Mouse (Mus musculus) midbrain, embryonic 11.5 days (tissue): ENCODE results near the gene Nkpd1. TPM values are rescaled to one million over a fixed set of nuclear protein-coding genes. Genes with fewer than 3 reads are reported as not detected.

ENCODE experiments used
- ATAC-seq: fragments of 200-750 bp; cut with Nextera tagmentation; 2 replicates; pipeline ENCODE4 v1.8.0; 2017; ENCODE audit warnings: moderate TSS enrichment, moderate library complexity; ENCODE audit not compliant: low FRiP score
- DNase-seq: peaks from one replicate; pipeline ENCODE4 v3.0.0; 2015; ENCODE audit warnings: low spot score; ENCODE audit errors: missing footprints
- H3K27ac ChIP-seq: fragments of 300-500 bp; sonication (generic); 2 replicates; pipeline ENCODE4 v1.5.1; 2014; ENCODE audit warnings: low read depth, low read length
- H3K27me3 ChIP-seq: fragments of 300-500 bp; sonication (generic); 2 replicates; pipeline ENCODE4 v1.6.1; 2014; ENCODE audit warnings: mild to moderate bottlenecking, low read length, moderate library complexity, mixed read lengths; ENCODE audit not compliant: control insufficient read depth, insufficient read depth
- H3K36me3 ChIP-seq: fragments of 300-500 bp; sonication (generic); 2 replicates; pipeline ENCODE4 v1.6.1; 2014; ENCODE audit warnings: mild to moderate bottlenecking, low read length, moderate library complexity, mixed read lengths; ENCODE audit not compliant: control insufficient read depth, insufficient read depth
- H3K4me1 ChIP-seq: fragments of 300-500 bp; sonication (generic); 2 replicates; pipeline ENCODE4 v1.6.1; 2014; ENCODE audit warnings: low read length; ENCODE audit not compliant: control insufficient read depth, insufficient read depth
- H3K4me2 ChIP-seq: fragments of 300-500 bp; sonication (generic); 2 replicates; pipeline ENCODE4 v1.6.1; 2014; ENCODE audit warnings: mild to moderate bottlenecking, moderate library complexity
- H3K4me3 ChIP-seq: fragments of 300-500 bp; sonication (generic); 2 replicates; pipeline ENCODE4 v1.5.1; 2014; ENCODE audit warnings: low read depth, low read length
- H3K9ac ChIP-seq: fragments of 300-500 bp; sonication (generic); 2 replicates; pipeline ENCODE4 v1.6.1; 2014; ENCODE audit warnings: low read length
- H3K9me3 ChIP-seq: fragments of 300-500 bp; sonication (generic); 2 replicates; pipeline ENCODE4 v1.6.1; 2016; ENCODE audit warnings: low read length; ENCODE audit not compliant: control insufficient read depth
- WGBS: fragments of 180-500 bp; shearing (Covaris S2); extraction: QIAGEN DNeasy Blood & Tissue Kit; methylation state at CpG from one replicate; pipeline ENCODE4 v1.1.7; 2014; 5-methylcytosine and 5-hydroxymethylcytosine counted together
- polyA plus RNA-seq: library from polyadenylated mRNA; unstranded; fragments of >200 nt; fragmentation: Nextera tagmentation; extraction: Ambion mirVana; gene quantifications from 2 replicates; pipeline ENCODE4 v1.2.1, GENCODE M21; 2014

The Nkpd1 gene
- polyA plus RNA-seq, 1 experiment from 2014 or later: not detected

GRCm38 (mm10) chr7:19531077-19531476 lies 13.4 kb downstream of the Nkpd1 start:
- Histone ChIP-seq H3K27ac (no peak overlapping the region), H3K27me3 (no peaks in the 10 kb centered on the region), H3K9ac (no peak overlapping the region), H3K9me3 (no peaks in the 10 kb centered on the region), H3K4me1 (no peaks in the 10 kb centered on the region), H3K4me3 (no peak overlapping the region), H3K36me3 (peaks cover 21% of the 10 kb centered on the region; the same call in 1 of the 2 replicates), H3K4me2 (no peak overlapping the region)
- no peak for ATAC-seq
- DNase-seq: no peak
- WGBS: 74% methylated on average over 10 of the region's 10 CpGs

DNA sequence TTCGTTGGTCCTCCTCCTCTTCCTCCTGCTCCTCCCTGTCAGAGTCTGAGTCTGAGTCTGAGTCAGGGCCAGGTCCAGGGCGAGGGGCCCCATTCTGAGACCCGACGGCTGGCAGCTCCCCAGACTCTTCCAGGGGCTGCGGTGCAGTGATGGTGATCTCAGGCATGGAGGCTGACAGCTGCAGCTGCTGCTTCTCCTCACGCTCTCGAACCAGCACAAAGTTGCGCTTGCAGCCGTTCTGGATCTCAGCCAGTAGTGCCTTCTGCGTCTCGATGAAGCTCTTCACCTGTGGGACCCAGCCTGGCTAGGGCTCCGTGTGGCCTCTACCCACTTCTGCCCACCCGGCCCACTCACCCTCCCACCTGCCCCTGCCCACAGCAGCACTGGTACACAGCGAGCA lies 14.6 kb downstream of the Nkpd1 start:
- Histone ChIP-seq H3K27me3 (no peaks in the 10 kb centered on the region), H3K9ac (no peak overlapping the region), H3K4me1 (no peaks in the 10 kb centered on the region), H3K9me3 (no peaks in the 10 kb centered on the region), H3K27ac (no peak overlapping the region), H3K4me3 (no peak overlapping the region), H3K36me3 (peaks cover 21% of the 10 kb centered on the region; the same call in 1 of the 2 replicates), H3K4me2 (no peak overlapping the region)
- ATAC-seq (no peak), DNase-seq (no peak)
- 93% methylated on average over 14 of the region's 14 CpGs for WGBS

DNA sequence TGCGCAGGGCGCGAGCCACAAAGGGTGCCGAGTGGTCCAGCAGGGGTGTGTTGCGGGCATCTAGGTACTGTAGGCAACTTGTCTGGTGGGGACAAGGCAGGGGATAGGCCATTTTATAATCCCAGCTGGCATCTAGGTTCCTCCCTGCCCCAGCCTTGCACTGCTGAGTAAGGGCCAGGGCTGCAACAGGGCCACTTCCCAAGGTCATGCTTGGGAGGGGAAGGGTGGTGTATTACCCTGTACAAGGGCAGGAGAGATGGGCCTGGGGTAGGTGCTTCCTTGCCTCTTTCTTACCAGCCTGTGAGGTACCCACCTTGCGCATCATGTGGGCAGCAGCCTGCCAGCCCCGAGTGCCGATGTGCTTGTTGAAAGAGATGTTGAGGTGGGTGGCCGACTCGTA lies 17.0 kb downstream of the Nkpd1 start:
- Histone ChIP-seq H3K4me3 (no peak overlapping the region), H3K36me3 (peaks cover 21% of the 10 kb centered on the region; the same call in 1 of the 2 replicates), H3K9me3 (no peaks in the 10 kb centered on the region), H3K4me1 (no peaks in the 10 kb centered on the region), H3K9ac (no peak overlapping the region), H3K4me2 (no peak overlapping the region), H3K27me3 (no peaks in the 10 kb centered on the region), H3K27ac (no peak overlapping the region)
- WGBS: 97% methylated on average over 10 of the region's 10 CpGs
- DNase-seq (no peak), ATAC-seq (no peak)

GRCm38 (mm10) chr7:19540771-19541566 lies 23.3 kb downstream of the Nkpd1 start:
- Histone ChIP-seq H3K27ac (no peak overlapping the region), H3K4me1 (peaks cover 3% of the 10 kb centered on the region; the same call in 1 of the 2 replicates), H3K36me3 (no peaks in the 10 kb centered on the region), H3K4me3 (no peak overlapping the region), H3K9ac (no peak overlapping the region), H3K4me2 (no peak overlapping the region), H3K27me3 (no peaks in the 10 kb centered on the region), H3K9me3 (no peaks in the 10 kb centered on the region)
- ATAC-seq (no peak), DNase-seq (no peak)
- 95% methylated on average over 2 of the region's 2 CpGs for WGBS

DNA sequence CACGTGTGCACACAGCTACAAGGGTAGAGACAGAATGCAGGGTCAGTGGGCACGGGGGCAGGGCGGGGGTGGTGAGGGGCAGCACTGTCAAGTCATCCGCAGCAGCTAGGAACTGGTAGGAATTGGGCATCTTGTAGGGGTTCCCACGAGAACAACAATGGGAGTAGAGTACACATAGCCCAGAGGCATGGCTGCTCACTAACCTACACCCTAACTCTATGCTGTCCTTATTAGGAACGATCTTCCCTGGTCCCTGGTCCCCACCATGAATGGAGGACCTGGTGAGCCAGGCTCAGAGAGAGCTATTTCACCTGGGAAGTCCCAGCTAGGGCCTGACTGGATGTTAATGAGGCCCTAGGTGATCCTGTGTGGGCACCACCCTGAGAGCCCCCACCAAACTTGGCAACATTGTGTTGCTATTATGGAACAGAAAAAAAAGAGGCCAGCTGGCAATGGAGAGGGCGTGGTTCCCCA lies 24.1 kb downstream of the Nkpd1 start:
- Histone ChIP-seq H3K27ac (no peak overlapping the region), H3K36me3 (no peaks in the 10 kb centered on the region), H3K4me3 (no peak overlapping the region), H3K9ac (no peak overlapping the region), H3K4me1 (peaks cover 3% of the 10 kb centered on the region; the same call in 1 of the 2 replicates), H3K4me2 (no peak overlapping the region), H3K9me3 (no peaks in the 10 kb centered on the region), H3K27me3 (no peaks in the 10 kb centered on the region)
- 80% methylated on average over 7 of the region's 7 CpGs for WGBS
- peak; percentile 5; the same call in 1 of the 2 replicates for ATAC-seq
- no peak for DNase-seq

DNA sequence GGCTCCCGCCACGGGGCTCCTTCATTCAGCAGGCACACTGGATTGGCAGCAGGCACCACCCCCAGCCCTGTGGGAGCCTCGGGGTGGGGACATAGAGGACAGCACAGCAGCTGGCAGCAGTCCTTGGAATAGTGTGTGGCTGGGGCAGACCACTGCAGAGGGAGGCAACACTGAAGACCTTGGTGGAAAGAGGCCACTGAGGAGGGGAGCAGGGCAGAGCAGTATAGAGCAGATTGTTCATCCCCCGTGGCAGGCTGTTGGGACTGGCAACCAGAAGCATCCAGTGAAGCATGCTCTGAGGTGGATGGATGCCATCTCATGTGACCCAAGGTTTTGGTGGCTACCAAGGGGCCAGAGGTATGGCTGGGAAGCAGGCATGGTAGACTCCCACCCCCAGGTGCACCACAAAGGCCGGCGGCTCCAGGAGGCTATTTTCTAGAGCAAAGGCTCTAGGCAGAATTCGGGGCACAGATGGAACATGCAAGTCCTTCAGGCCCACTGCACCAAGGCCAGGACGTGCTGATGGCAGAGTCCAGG lies 24.6 kb downstream of the Nkpd1 start:
- no peaks in the 10 kb centered on the region for H3K36me3 ChIP-seq
- H3K27ac ChIP-seq: no peak overlapping the region
- WGBS: 69% methylated on average over 8 of the region's 8 CpGs
- peak overlapping the region; percentile 16; the same call in 1 of the 2 replicates for H3K9ac ChIP-seq
- ATAC-seq (peak; percentile 42; the same call in 1 of the 2 replicates), DNase-seq (no peak)
- no peak overlapping the region for H3K4me2 ChIP-seq
- H3K27me3 ChIP-seq: no peaks in the 10 kb centered on the region
- no peaks in the 10 kb centered on the region for H3K9me3 ChIP-seq
- H3K4me1 ChIP-seq: peaks cover 3% of the 10 kb centered on the region; the same call in 1 of the 2 replicates
- H3K4me3 ChIP-seq: no peak overlapping the region

- Histone ChIP-seq H3K36me3 (no peaks in the 10 kb centered on the region), H3K4me3 (no peak overlapping the region), H3K27ac (no peak overlapping the region), H3K27me3 (no peaks in the 10 kb centered on the region), H3K9ac (no peak overlapping the region), H3K4me2 (no peak overlapping the region), H3K4me1 (peaks cover 3% of the 10 kb centered on the region; the same call in 1 of the 2 replicates), H3K9me3 (no peaks in the 10 kb centered on the region)
- 58% methylated on average over 6 of the region's 6 CpGs for WGBS
- no peak for ATAC-seq
- no peak for DNase-seq
These were observed 25.9 kb downstream of the Nkpd1 start for GRCm38 (mm10) chr7:19543584-19543983.

DNA sequence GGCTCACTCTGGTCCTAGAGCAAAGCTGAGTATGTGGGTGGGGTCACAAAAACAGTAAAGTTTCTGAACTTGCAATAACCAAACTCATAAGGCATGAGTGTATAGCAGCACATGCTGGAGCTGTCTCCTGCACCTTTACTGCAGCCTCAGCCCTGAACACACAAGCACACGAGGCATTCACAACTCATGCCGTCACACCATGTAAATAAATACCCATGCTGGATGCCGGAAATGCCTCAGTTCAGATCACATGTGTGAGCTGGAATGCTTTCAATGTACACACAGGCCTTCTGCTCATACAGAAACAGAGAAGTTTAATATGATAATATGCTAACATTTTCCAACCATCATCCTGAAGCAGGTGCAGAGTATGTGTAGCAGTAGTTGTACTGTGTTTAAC lies 28.4 kb downstream of the Nkpd1 start:
- H3K36me3 ChIP-seq: no peaks in the 10 kb centered on the region
- no peaks in the 10 kb centered on the region for H3K9me3 ChIP-seq
- DNase-seq (no peak), ATAC-seq (no peak)
- no peak overlapping the region for H3K4me2 ChIP-seq
- no peak overlapping the region for H3K27ac ChIP-seq
- no peak overlapping the region for H3K9ac ChIP-seq
- no peaks in the 10 kb centered on the region for H3K27me3 ChIP-seq
- 80% methylated on average over 3 of the region's 3 CpGs for WGBS
- H3K4me1 ChIP-seq: peaks cover 3% of the 10 kb centered on the region; the same call in 1 of the 2 replicates
- H3K4me3 ChIP-seq: no peak overlapping the region

DNA sequence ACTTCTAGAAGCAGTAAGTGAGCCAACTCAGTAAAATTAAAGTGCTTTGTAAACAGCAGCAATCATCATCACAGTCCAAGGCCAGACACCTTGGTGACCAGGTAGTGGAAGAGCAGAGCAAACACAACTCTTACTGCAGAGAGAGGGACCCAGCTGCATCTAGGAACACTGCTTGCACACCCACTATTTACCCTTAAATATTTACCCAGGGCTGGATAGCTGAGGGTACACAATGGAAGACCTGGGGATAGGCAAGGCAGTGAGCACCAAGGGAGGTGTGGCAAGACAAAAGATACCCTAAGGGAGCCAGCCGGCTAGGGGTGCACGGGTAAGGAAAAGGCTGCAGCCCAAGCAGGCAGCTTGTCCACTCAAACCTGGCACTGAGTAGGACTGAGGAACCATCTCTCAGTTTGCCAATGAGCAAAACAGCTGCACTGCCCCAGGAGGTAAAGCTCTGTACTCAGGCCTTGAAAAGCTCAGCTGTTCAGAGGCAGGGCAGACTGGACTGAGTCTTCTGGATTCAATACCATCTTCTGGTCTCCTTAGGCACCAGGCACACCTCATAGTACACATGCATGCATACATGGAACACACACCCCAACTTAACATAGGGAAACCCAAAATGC lies 29.8 kb downstream of the Nkpd1 start:
- H3K27me3 ChIP-seq: no peaks in the 10 kb centered on the region
- no peak overlapping the region for H3K4me2 ChIP-seq
- H3K9ac ChIP-seq: no peak overlapping the region
- ATAC-seq (no peak), DNase-seq (no peak)
- no peaks in the 10 kb centered on the region for H3K4me1 ChIP-seq
- H3K27ac ChIP-seq: no peak overlapping the region
- WGBS: 71% methylated on average over 2 of the region's 2 CpGs
- no peaks in the 10 kb centered on the region for H3K36me3 ChIP-seq
- no peak overlapping the region for H3K4me3 ChIP-seq
- H3K9me3 ChIP-seq: no peaks in the 10 kb centered on the region
